Mouse (Mus musculus): ENCODE data around the gene Fitm1.

Fitm1 gene

GRCm38 (mm10) chr14:55598521-55599390, 23.3 kb downstream of the Fitm1 start:
- DNase-seq: no peak

DNA sequence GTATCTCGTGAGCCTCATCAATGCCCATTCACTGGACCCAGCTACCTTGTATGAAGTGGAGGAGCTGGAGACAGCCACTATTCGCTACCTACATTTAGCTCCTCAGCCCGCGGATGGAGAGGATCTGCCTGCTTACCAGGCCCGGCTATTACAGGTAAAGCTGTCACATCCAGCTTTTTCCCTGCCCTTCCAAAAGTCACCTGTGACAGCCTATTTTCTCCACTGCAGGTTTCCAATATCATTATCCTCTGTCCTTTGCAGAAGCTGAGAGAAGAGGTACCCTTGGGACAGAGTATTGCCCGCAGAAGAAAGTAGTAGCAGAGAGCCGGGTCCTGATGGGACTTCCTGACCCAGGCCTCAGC, 27.8 kb downstream of the Fitm1 start, which contains the start of gene Irf9:
Irf9 (plus strand) TSS at position 301 of the 362 bp plus-strand sequence.
- no peak for DNase-seq

DNA sequence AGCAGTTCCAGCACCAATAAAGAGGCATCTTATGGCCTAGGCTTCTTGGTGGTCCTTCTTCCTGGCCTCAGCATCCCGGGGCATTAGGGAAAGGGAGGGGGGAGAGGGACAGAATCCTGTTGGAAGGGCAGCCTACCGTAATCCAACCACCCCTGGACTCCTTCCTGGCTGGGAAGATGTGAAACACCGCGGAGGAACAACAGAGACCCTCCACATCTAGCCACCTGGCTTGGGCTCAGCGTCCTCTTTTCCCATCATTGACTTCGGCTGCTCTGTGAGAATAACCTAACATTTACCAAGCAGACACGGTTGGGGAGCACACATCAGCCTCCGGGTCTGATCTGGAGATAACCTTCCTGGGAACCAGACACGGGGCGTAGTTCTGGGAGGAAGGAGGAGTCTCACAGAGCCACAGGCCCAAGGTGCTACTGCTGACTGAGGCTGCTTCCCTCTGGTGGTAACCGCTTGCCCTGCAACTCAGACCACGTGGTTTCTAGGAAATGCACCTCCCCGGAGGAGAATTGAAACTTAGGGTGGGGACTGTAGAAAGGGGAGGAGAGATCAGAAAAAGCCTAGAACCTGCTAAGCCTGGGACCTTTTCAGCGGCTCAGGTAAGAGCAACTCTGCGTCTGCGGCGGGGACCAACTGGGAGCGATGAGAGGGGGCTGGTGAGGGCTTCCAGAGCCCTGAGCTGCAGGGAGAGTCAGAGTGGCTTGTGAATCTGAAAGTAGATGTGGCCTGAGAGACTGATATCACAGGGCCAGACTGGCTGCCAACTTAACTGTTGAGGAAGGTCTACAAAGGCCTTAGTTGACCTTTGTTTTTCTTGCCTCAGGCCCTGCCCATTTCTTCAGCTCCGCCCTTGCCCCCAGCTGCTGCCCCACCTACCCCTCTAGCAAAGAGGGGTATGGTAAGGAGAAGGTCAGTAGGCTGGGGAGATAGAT, 28.5 kb downstream of the Fitm1 start:
- DNase-seq: peak; percentile 90 to 93

DNA sequence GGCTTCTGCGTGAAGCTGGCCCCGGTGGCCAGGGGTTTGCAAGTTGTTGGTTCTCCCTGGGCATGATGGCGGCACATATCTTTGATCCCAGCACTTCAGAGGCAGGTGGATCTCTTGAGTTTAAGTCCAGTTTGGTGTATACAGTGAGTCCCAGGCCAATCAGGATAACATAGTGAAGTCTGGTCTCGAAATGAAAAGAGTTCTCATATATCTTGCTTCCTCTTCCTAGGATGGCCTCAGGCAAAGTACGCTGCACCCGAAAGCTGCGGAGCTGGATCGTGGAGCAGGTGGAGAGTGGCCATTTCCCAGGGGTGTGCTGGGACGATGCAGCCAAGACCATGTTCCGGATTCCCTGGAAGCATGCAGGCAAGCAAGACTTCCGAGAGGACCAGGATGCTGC, 29.4 kb downstream of the Fitm1 start:
- DNase-seq: no peak

- no peak for DNase-seq
These were observed 30.5 kb downstream of the Fitm1 start for GRCm38 (mm10) chr14:55605743-55606459.

GRCm38 (mm10) chr14:55608339-55608738, 32.9 kb downstream of the Fitm1 start:
- no peak for DNase-seq

- DNase-seq: no peak
These were observed 37.9 kb downstream of the Fitm1 start for GRCm38 (mm10) chr14:55613346-55613745.

GRCm38 (mm10) chr14:55614565-55615178, 39.3 kb downstream of the Fitm1 start:
- no peak for DNase-seq

DNA sequence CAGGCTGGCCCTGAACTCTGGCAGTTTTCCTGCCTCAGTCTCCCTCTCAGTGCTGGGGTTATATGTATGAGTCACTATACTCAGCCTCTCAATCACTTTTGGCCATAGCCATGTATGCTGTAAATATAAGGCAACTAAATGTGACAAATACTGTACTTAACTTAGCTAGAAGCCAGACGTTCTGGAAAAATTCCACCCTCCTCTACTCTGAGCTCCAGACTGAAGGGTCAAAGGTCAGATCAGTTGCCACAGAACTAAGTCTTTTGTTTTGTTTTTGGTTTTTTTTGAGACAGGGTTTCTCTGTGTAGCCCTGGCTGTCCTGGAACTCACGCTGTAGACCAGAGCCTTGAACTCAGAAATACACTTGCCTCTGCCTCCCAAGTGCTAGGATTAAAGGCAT, 40.5 kb downstream of the Fitm1 start:
- no peak for DNase-seq

- DNase-seq: no peak
These were observed 41.4 kb downstream of the Fitm1 start for GRCm38 (mm10) chr14:55616844-55617243.

GRCm38 (mm10) chr14:55617822-55618221, 42.4 kb downstream of the Fitm1 start, which contains the start of gene Rec8:
Gene Rec8 (plus strand): TSS chr14:55618037.
- DNase-seq: peak; percentile 72 to 78

- DNase-seq: peak; percentile 70 to 81
These were observed 43.2 kb downstream of the Fitm1 start for GRCm38 (mm10) chr14:55618486-55619195.

Data from cerebellum, postnatal 14 days (tissue).